Comparison of ENCODE assay signal across 8 mouse cellular contexts in genomic region chr12:84907627-84908480, GRCm38 (mm10). TPM values are rescaled to one million over a fixed set of nuclear protein-coding genes. Genes with fewer than 3 reads are reported as not detected.
DNase-seq lines count a peak whose midpoint lies in the region; ATAC-seq lines count a peak whose summit lies in the region.

No protein-coding gene starts in this region.

- H3K27me3 ChIP-seq in limb, embryonic 12.5 days = no peaks in the 10 kb centered on the region; the same call in 1 of the 2 replicates
- no peaks in the 10 kb centered on the region for H3K27me3 ChIP-seq in liver, embryonic 11.5 days (replicated peaks; ENCODE audit: control insufficient read depth, insufficient read depth, low read length)

- WGBS in limb, embryonic 12.5 days = 61% methylated on average over 10 of the region's 10 CpGs
- WGBS in liver, embryonic 11.5 days = 70% methylated on average over 10 of the region's 10 CpGs

- H3K9me3 ChIP-seq in limb, embryonic 12.5 days = no peaks in the 10 kb centered on the region
- H3K9me3 ChIP-seq in liver, embryonic 11.5 days (ENCODE audit: control insufficient read depth, low read length) = no peaks in the 10 kb centered on the region

- peaks cover 16% of the 10 kb centered on the region for H3K4me1 ChIP-seq in limb, embryonic 12.5 days (replicated peaks)
- H3K4me1 ChIP-seq in liver, embryonic 11.5 days (replicated peaks; ENCODE audit: control insufficient read depth, insufficient read depth, low read length) = no peaks in the 10 kb centered on the region

- no peak overlapping the region for H3K4me2 ChIP-seq in limb, embryonic 12.5 days
- H3K4me2 ChIP-seq in liver, embryonic 11.5 days = no peak overlapping the region

- peak; percentile 51 for DNase-seq in adrenal gland, postnatal 10 days
- no peak for DNase-seq in adrenal gland, postnatal 25 days
- peak; percentile 56 for DNase-seq in gastrocnemius, postnatal 14 days
- peak; percentile 82 for DNase-seq in testis, postnatal 10 days (ENCODE audit: low spot score)
- no peak for DNase-seq in adrenal gland, adult (ENCODE audit: inconsistent age in 2 of 2, low spot score in 1 of 2)
- no peak for DNase-seq in liver, embryonic 11.5 days (ENCODE audit: low spot score)

- no peak overlapping the region for H3K4me3 ChIP-seq in limb, embryonic 12.5 days (replicated peaks)
- no peak overlapping the region for H3K4me3 ChIP-seq in liver, embryonic 11.5 days (ENCODE audit: low read depth, low read length)

- ATAC-seq in cerebellum, adult (ENCODE audit: insufficient number of reproducible peaks, low FRiP score, low TSS enrichment) = peak; percentile 85
- ATAC-seq in limb, embryonic 12.5 days (ENCODE audit: insufficient number of reproducible peaks, insufficient read depth, low FRiP score, low TSS enrichment, low read depth) = no peak
- ATAC-seq in liver, embryonic 11.5 days (replicated peaks; ENCODE audit: low FRiP score) = no peak

- H3K9ac ChIP-seq in limb, embryonic 12.5 days (replicated peaks) = no peak overlapping the region
- no peak overlapping the region for H3K9ac ChIP-seq in liver, embryonic 11.5 days (ENCODE audit: low read depth, low read length)

- 0 out of 2 replicates have a peak overlapping the region, but pooled peaks have one; percentile 9 for H3K27ac ChIP-seq in limb, embryonic 12.5 days
- no peak overlapping the region for H3K27ac ChIP-seq in liver, embryonic 11.5 days (ENCODE audit: low read depth, low read length)

- intact Hi-C loops in gastrocnemius, postnatal 14 days (cut with DNase I; ENCODE audit: low total_unique reads) = no loop called here

- H3K36me3 ChIP-seq in limb, embryonic 12.5 days = no peaks in the 10 kb centered on the region
- H3K36me3 ChIP-seq in liver, embryonic 11.5 days (ENCODE audit: control insufficient read depth, insufficient read depth, low read length) = no peaks in the 10 kb centered on the region

RNA-seq across cellular contexts. Expression of gene Ltbp2, which starts 31.5 kb away (rescaled TPM):
- 10 to 100 TPM; 11.4 to 13.6 TPM for total RNA-seq in adrenal gland, postnatal 10 days (2021)
- total RNA-seq in adrenal gland, postnatal 25 days (2021) = 3.9 and 4.8 TPM in 2 replicates
- 1 to 10 TPM; 1.7 to 1.8 TPM for total RNA-seq in gastrocnemius, postnatal 14 days (2021)
- 0.20 and 0.58 TPM in 2 replicates for polyA plus RNA-seq in limb, embryonic 12.5 days (2016; fragmentation: Nextera tagmentation; extraction: Ambion mirVana)
- 0.16 and 0.29 TPM in 2 replicates for polyA plus RNA-seq in liver, embryonic 11.5 days (2014; fragmentation: Nextera tagmentation; extraction: Ambion mirVana)

Comparison
In these comparisons a context has a peak if more than half of its experiments do, and no peak if none do; other contexts are left out.
1. DNase-seq: peak in adrenal gland, postnatal 10 days (single experiment), gastrocnemius, postnatal 14 days (single experiment) and testis, postnatal 10 days (single experiment); none in adrenal gland, postnatal 25 days (single experiment), adrenal gland, adult (0 of 2) and liver, embryonic 11.5 days (single experiment).